Mouse (Mus musculus) E14TG2a.4 (cell line): ENCODE measurements around the gene Camkmt.

Experiments used
- H3K27me3 ChIP-seq: 2 replicates; pipeline ENCODE4 v1.6.1; 2014; ENCODE audit warnings: low read length, control low read depth; ENCODE audit not compliant: insufficient read depth
- H3K36me3 ChIP-seq: 2 replicates; pipeline ENCODE4 v1.6.1; 2014; ENCODE audit warnings: low read length, control low read depth; ENCODE audit not compliant: insufficient read depth
- H3K4me1 ChIP-seq: replicated peaks from 2 replicates; pipeline ENCODE4 v1.6.1; 2014; ENCODE audit warnings: low read depth, low read length, control low read depth
- H3K4me3 ChIP-seq: replicated peaks from 2 replicates; pipeline ENCODE4 v1.5.1; 2014; ENCODE audit warnings: mild to moderate bottlenecking, low read length
- H3K9me3 ChIP-seq: 2 replicates; pipeline ENCODE4 v1.6.1; 2014; ENCODE audit warnings: low read length, control low read depth
- CTCF ChIP-seq: conservative IDR thresholded peaks from 2 replicates; pipeline ENCODE4 v1.5.1; 2014; ENCODE audit warnings: low read length
- NANOG ChIP-seq: IDR thresholded peaks from 2 replicates; pipeline ENCODE4 v1.6.1; 2014; ENCODE audit warnings: borderline replicate concordance, low read length, mixed read lengths
- POU5F1 ChIP-seq: IDR thresholded peaks from 2 replicates; pipeline ENCODE4 v1.6.1; 2014; ENCODE audit warnings: low read length, borderline replicate concordance

Gene Camkmt

DNA sequence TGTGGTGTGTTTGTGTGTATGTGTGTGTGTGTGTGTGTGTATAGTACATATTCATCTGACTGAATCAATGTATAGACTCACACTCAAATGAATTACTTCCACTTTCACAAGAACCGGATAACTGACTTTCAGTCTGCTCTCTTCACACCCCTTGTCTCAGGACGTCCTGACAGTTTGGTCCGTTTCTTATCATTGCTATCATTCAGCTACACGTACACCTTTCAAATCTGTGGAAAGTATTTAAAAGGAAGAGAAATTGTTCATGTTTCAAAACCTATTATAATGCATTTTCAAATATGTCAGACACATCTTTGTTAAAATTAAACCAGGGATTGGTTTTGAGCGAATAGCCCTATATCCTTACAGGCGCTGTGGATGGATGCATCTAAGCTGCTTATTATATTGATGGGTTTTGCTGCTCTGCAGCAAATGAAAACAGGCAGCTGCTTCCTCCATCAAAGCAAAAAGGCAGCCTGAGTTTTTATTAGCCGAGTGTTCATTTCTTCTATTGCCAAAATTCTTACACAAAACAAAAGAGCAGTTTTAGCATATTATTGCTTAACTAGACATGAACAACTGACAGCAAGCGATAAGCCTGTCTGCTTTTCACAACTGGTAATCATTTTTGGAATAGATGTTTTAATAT lies 291.3 kb downstream of the Camkmt start:
- no peaks in the 10 kb centered on the region for H3K4me1 ChIP-seq
- H3K36me3 ChIP-seq = no peaks in the 10 kb centered on the region
- H3K27me3 ChIP-seq = no peaks in the 10 kb centered on the region
- TF ChIP-seq NANOG (no peak), POU5F1 (no peak), CTCF (no peak)
- H3K9me3 ChIP-seq = no peaks in the 10 kb centered on the region
- no peak overlapping the region for H3K4me3 ChIP-seq

DNA sequence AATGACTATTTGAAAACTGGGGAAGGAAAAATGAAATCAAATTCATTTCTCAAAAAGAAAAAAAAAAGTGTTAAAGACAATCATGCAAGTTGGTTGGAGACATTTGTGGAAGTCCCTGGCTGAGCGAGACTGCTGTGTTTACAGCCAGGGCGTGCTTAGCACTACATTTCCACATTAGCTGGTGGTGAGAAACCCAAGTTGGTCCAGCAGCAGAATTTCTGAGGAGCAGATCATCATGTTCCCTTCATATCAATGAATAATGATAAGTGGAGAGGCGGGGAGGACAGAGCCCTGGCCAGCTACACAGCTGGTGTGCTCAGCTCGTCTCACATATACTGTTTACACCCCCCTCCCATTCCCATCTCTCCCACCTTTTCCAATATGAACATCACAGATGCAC lies 292.0 kb downstream of the Camkmt start:
- Histone ChIP-seq H3K27me3 (no peaks in the 10 kb centered on the region), H3K4me1 (no peaks in the 10 kb centered on the region), H3K9me3 (no peaks in the 10 kb centered on the region), H3K36me3 (no peaks in the 10 kb centered on the region), H3K4me3 (no peak overlapping the region)
- TF ChIP-seq NANOG (no peak), CTCF (no peak), POU5F1 (no peak)

DNA sequence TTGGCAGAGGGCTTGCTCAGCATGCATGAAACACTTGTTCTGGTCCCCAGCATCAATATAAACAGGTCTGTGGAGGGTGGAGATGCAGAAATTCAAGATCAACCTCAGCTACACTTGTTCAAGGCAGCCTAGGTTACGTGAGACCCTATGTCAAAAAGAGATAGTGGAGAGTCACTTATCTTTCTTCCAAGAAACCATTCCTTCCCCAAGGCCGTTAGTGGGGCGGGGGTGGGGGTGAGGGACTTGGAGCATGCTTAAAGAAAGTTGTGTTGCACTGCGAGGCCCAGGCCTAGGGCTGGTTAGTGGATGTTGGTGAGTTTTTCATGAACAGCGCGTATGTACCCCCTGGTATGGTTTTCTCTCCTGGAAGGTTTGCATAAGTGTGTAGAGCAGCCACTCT lies 292.6 kb downstream of the Camkmt start:
- no peaks in the 10 kb centered on the region for H3K9me3 ChIP-seq
- TF ChIP-seq POU5F1 = no peak
- TF ChIP-seq CTCF = no peak
- no peak for TF ChIP-seq NANOG
- no peaks in the 10 kb centered on the region for H3K36me3 ChIP-seq
- no peak overlapping the region for H3K4me3 ChIP-seq
- no peaks in the 10 kb centered on the region for H3K27me3 ChIP-seq
- no peaks in the 10 kb centered on the region for H3K4me1 ChIP-seq

DNA sequence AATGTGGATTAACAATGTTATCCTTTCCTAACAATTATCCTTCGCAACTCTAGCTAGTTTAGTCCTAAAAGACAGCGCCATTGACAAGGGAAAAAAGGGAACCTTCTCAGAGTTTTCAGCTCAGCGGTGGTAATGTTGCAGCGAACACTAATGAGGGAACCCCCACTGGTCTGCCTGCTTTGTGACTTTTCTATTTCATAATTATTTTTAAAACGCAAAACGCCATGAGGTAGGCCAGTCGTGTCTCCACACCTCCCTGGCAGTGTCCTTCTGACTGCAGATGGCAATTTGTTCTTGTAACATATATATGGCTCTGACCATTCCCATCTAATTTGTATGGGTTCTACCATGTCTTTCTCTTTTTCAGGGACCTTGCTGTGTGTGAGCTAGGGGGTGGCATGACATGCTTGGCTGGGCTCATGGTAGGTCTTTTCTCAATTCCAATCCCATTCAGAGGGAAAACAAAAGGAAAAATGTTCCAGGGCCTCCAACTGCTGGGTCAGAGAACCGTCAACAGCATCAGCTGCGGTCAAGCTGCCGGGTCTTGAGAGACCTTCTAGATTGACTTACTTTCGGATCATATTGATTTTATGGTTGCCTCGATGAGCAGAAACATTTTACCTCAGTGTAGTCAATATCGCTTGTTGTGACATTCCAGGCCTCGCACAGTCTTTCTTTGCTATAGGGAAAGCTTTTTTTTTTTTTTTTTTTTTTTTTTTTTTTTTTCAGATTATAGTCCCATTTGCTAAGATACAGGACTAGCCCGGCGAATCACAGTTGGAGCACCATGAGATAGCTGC lies 302.9 kb downstream of the Camkmt start:
- H3K27me3 ChIP-seq = no peaks in the 10 kb centered on the region
- H3K36me3 ChIP-seq = no peaks in the 10 kb centered on the region
- TF ChIP-seq CTCF = no peak
- TF ChIP-seq NANOG = no peak
- no peak for TF ChIP-seq POU5F1
- no peak overlapping the region for H3K4me3 ChIP-seq
- H3K4me1 ChIP-seq = 0 out of 2 replicates have a peak, but pooled peaks cover 4% of the 10 kb centered on the region
- peaks cover 9% of the 10 kb centered on the region for H3K9me3 ChIP-seq

DNA sequence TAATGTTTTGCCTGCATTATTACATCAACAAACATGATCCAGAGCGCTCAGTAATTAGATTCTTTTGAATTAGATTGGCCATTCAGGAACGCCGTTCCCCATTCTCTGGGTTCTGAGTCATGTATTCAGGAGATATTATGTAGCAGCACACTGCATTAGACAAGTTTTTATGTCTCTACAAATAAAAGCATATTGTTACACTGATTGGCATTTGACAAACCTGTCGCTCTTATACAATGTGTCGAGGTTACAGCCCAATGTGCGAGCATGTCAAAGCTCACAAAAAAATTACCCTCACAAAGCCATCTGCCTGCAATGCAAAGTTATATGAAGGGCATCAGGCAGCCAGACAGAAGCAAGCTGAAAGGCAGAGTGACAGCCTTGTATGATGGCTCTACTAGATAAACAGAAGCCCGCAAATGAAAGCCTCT lies 303.6 kb downstream of the Camkmt start:
- Histone ChIP-seq H3K27me3 (no peaks in the 10 kb centered on the region), H3K9me3 (peaks cover 9% of the 10 kb centered on the region), H3K4me3 (no peak overlapping the region), H3K36me3 (no peaks in the 10 kb centered on the region), H3K4me1 (0 out of 2 replicates have a peak, but pooled peaks cover 4% of the 10 kb centered on the region)
- no peak for TF ChIP-seq NANOG
- TF ChIP-seq POU5F1 = no peak
- no peak for TF ChIP-seq CTCF

DNA sequence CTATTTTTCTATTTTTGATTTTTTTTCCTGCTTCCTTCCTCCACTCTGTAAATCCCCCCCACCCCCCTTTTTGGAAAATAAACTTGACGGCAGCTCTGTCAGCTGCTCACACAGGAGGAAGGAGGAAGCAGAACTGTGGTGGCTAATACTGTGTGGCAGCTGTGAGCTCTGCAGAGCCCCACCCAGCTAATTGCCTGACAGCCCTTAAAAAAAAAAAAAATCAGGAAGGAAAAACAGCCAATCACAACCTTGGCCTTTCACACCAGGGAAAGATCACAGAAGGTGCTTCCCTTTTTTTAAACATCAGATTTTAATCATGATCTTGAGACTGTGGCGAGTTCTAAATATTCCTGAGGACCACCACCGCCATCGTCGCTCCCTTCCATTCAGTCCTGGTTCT lies 305.1 kb downstream of the Camkmt start:
- Histone ChIP-seq H3K4me3 (no peak overlapping the region), H3K36me3 (no peaks in the 10 kb centered on the region), H3K4me1 (0 out of 2 replicates have a peak, but pooled peaks cover 4% of the 10 kb centered on the region), H3K27me3 (no peaks in the 10 kb centered on the region), H3K9me3 (peaks cover under 1% of the 10 kb centered on the region; the same call in 1 of the 2 replicates)
- TF ChIP-seq NANOG (no peak), POU5F1 (no peak), CTCF (no peak)

DNA sequence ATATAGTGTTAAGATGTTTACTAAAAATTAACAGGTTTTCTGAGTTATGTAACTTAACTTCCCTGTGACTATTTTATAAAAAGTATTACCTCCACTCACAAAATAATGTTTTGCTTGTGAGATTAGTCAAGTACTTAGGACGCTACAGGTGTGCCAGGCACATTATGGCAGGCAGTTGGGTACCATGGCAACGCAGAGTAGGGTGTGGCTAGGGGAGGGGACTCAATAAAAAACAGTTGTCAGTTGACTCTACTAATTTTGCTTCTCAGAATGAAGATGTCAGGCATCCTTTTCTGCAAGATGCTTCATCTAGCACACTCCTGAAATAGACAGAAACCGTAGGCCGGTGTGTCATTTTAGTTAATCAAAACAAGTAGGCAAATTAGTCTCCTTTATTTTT lies 310.4 kb downstream of the Camkmt start:
- TF ChIP-seq CTCF (no peak), POU5F1 (no peak), NANOG (no peak)
- Histone ChIP-seq H3K36me3 (no peaks in the 10 kb centered on the region), H3K27me3 (no peaks in the 10 kb centered on the region), H3K4me1 (no peaks in the 10 kb centered on the region; the same call in 1 of the 2 replicates), H3K4me3 (no peak overlapping the region), H3K9me3 (no peaks in the 10 kb centered on the region)

DNA sequence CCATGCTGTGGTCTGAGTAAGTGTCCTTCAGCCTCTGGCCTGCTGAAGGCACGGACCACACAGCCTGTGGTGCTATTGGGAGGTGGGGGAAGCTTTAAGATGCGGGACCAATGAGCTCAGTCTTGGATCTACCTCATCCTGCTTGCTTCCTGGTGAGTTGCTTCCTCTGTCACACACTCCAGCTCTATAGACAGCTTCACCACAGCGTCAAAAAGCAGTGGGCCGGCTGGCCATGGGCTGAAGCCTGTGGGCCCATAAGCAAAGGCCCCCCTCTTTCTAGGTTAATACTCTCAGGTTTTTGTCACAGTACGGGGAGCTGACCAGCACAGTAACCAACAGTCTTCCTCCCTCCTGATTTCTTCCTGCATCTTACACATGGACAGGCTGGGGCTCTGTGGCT lies 314.8 kb downstream of the Camkmt start:
- no peak overlapping the region for H3K4me3 ChIP-seq
- H3K4me1 ChIP-seq = no peaks in the 10 kb centered on the region; the same call in 1 of the 2 replicates
- no peaks in the 10 kb centered on the region for H3K27me3 ChIP-seq
- H3K9me3 ChIP-seq = peaks cover 6% of the 10 kb centered on the region
- no peaks in the 10 kb centered on the region for H3K36me3 ChIP-seq
- TF ChIP-seq NANOG = no peak
- no peak for TF ChIP-seq POU5F1
- TF ChIP-seq CTCF = no peak

DNA sequence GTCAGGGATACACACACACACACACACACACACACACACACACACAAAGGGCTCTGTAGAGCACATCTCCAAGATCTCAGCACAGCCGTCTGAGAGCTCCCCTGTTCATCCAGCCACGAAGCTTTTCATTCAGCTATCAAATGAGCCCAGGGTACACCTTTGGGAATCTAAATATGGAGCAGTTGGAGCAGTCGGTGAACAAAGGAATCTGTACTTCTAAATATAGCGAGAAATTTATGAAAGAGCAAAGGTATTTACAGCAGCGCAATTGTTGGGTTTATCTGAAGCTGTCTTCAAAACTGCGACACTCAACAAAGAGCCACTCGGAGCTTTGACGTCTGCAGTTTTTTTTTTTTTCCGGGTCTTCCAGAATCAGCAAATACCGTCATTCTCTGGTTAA lies 315.8 kb downstream of the Camkmt start:
- no peak for TF ChIP-seq NANOG
- Histone ChIP-seq H3K36me3 (no peaks in the 10 kb centered on the region), H3K27me3 (no peaks in the 10 kb centered on the region), H3K4me3 (no peak overlapping the region), H3K4me1 (no peaks in the 10 kb centered on the region), H3K9me3 (peaks cover 11% of the 10 kb centered on the region)
